Comparison of ENCODE assay signal across 9 mouse cellular contexts in genomic region chr2:127336885-127337284, GRCm38 (mm10). TPM values are rescaled to one million over a fixed set of nuclear protein-coding genes. Genes with fewer than 3 reads are reported as not detected.
A peak's percentile ranks its signal among the peaks of the same experiment; 100 is the strongest.
DNase-seq lines count a peak whose midpoint lies in the region; ATAC-seq lines count a peak whose summit lies in the region.
"Had no signal": no experiment of that assay in that cellular context is flagged by ENCODE, and none has a peak within 500 bp of the region (broad histone marks: within the 10 kb centered on the region; RNA-seq: fewer than 3 reads in every experiment).

No protein-coding gene starts in this region.

- H3K9ac ChIP-seq in lung, embryonic 15.5 days, result peak overlapping the region; percentile 52
- H3K9ac ChIP-seq in embryonic facial prominence, embryonic 15.5 days, result peak overlapping the region; percentile 35; the same call in 1 of the 2 replicates
- peak overlapping the region; percentile 64 for H3K9ac ChIP-seq in intestine, embryonic 16.5 days (ENCODE audit: low read depth, low read length)
- H3K9ac ChIP-seq in neural tube, embryonic 14.5 days (replicated peaks; ENCODE audit: low read depth, low read length), result peak overlapping the region; percentile 55

- H3K27ac ChIP-seq in lung, embryonic 15.5 days, result no peak overlapping the region
- no peak overlapping the region for H3K27ac ChIP-seq in embryonic facial prominence, embryonic 15.5 days (replicated peaks)
- H3K27ac ChIP-seq in intestine, embryonic 16.5 days (ENCODE audit: low read length), result no peak overlapping the region
- H3K27ac ChIP-seq in neural tube, embryonic 14.5 days (ENCODE audit: low read depth, low read length), result no peak overlapping the region

- peaks cover 16% of the 10 kb centered on the region for H3K27me3 ChIP-seq in lung, embryonic 15.5 days
- H3K27me3 ChIP-seq in embryonic facial prominence, embryonic 15.5 days, result peaks cover 14% of the 10 kb centered on the region
- H3K27me3 ChIP-seq in intestine, embryonic 16.5 days (replicated peaks; ENCODE audit: control insufficient read depth, insufficient read depth, low read length), result peaks cover 19% of the 10 kb centered on the region
- peaks cover 27% of the 10 kb centered on the region for H3K27me3 ChIP-seq in neural tube, embryonic 14.5 days (ENCODE audit: control insufficient read depth, insufficient read depth, low read length)

- whole genome bisulfite sequencing in lung, embryonic 15.5 days, result 32% methylated on average over 5 of the region's 5 CpGs
- WGBS in embryonic facial prominence, embryonic 15.5 days, result 33% methylated on average over 5 of the region's 5 CpGs
- WGBS in intestine, embryonic 16.5 days, result 46% methylated on average over 5 of the region's 5 CpGs
- 61% methylated on average over 5 of the region's 5 CpGs for WGBS in neural tube, embryonic 14.5 days

- H3K4me2 ChIP-seq in lung, embryonic 15.5 days, result peak overlapping the region; percentile 97
- H3K4me2 ChIP-seq in embryonic facial prominence, embryonic 15.5 days (replicated peaks), result peak overlapping the region; percentile 95
- peak overlapping the region; percentile 97 for H3K4me2 ChIP-seq in intestine, embryonic 16.5 days (ENCODE audit: low read depth, low read length)
- H3K4me2 ChIP-seq in neural tube, embryonic 14.5 days (ENCODE audit: low read depth, low read length), result peak overlapping the region; percentile 89

- H3K4me1 ChIP-seq in lung, embryonic 15.5 days, result peaks cover 24% of the 10 kb centered on the region
- peaks cover 22% of the 10 kb centered on the region for H3K4me1 ChIP-seq in embryonic facial prominence, embryonic 15.5 days
- H3K4me1 ChIP-seq in intestine, embryonic 16.5 days (ENCODE audit: control insufficient read depth, insufficient read depth, low read length), result peaks cover 7% of the 10 kb centered on the region; the same call in 1 of the 2 replicates
- H3K4me1 ChIP-seq in neural tube, embryonic 14.5 days (ENCODE audit: control insufficient read depth, insufficient read depth, low read length), result peaks cover 4% of the 10 kb centered on the region; the same call in 1 of the 2 replicates

- no peak for ATAC-seq in lung, embryonic 15.5 days (ENCODE audit: borderline replicate concordance, extremely low read depth, low FRiP score, low TSS enrichment)
- no peak for ATAC-seq in embryonic facial prominence, embryonic 15.5 days (ENCODE audit: insufficient number of reproducible peaks, low FRiP score, low TSS enrichment, low read depth)
- no peak for ATAC-seq in intestine, embryonic 16.5 days
- no peak for ATAC-seq in neural tube, embryonic 14.5 days (ENCODE audit: low read depth)
- ATAC-seq in inflammation-experienced regulatory T-cells, adult 6 months, result no peak

- peak overlapping the region; percentile 53 for H3K4me3 ChIP-seq in lung, embryonic 15.5 days
- peak overlapping the region; percentile 52 for H3K4me3 ChIP-seq in embryonic facial prominence, embryonic 15.5 days (replicated peaks)
- peak overlapping the region; percentile 57 for H3K4me3 ChIP-seq in intestine, embryonic 16.5 days (ENCODE audit: low read length)
- peak overlapping the region; percentile 49 for H3K4me3 ChIP-seq in neural tube, embryonic 14.5 days (ENCODE audit: low read depth, low read length)

- no peak for DNase-seq in lung, postnatal 10 days
- no peak for DNase-seq in adrenal gland, adult 18-20 months (ENCODE audit: low spot score in 2 of 2)
- DNase-seq in layer of hippocampus, postnatal 25 days (ENCODE audit: extremely low spot score in 1 of 2, low spot score in 1 of 2), result no peak

- no peaks in the 10 kb centered on the region for H3K9me3 ChIP-seq in lung, embryonic 15.5 days
- H3K9me3 ChIP-seq in embryonic facial prominence, embryonic 15.5 days (replicated peaks), result no peaks in the 10 kb centered on the region
- no peaks in the 10 kb centered on the region for H3K9me3 ChIP-seq in intestine, embryonic 16.5 days (ENCODE audit: control insufficient read depth, low read length)
- H3K9me3 ChIP-seq in neural tube, embryonic 14.5 days (ENCODE audit: control insufficient read depth, low read length), result no peaks in the 10 kb centered on the region

- H3K36me3 ChIP-seq in lung, embryonic 15.5 days, result no peaks in the 10 kb centered on the region
- no peaks in the 10 kb centered on the region for H3K36me3 ChIP-seq in embryonic facial prominence, embryonic 15.5 days
- no peaks in the 10 kb centered on the region for H3K36me3 ChIP-seq in intestine, embryonic 16.5 days (ENCODE audit: control insufficient read depth, insufficient read depth, low read length)
- no peaks in the 10 kb centered on the region for H3K36me3 ChIP-seq in neural tube, embryonic 14.5 days (ENCODE audit: control insufficient read depth, insufficient read depth, low read length)

RNA-seq across cellular contexts. Expression of gene Dusp2, which starts 0.9 kb away (rescaled TPM):
- polyA plus RNA-seq in lung, embryonic 15.5 days (2015; fragmentation: Nextera tagmentation; extraction: Ambion mirVana), result 13.0 and 13.1 TPM in 2 replicates
- 9.1 and 10.6 TPM in 2 replicates for polyA plus RNA-seq in embryonic facial prominence, embryonic 15.5 days (2015; fragmentation: Nextera tagmentation; extraction: Ambion mirVana)
- polyA plus RNA-seq in intestine, embryonic 16.5 days (2015; fragmentation: Nextera tagmentation; extraction: Ambion mirVana), result 2.1 and 3.5 TPM in 2 replicates
- 12.4 and 14.9 TPM in 2 replicates for polyA plus RNA-seq in neural tube, embryonic 14.5 days (2014; fragmentation: Nextera tagmentation; extraction: Ambion mirVana)
- polyA plus RNA-seq in inflammation-experienced regulatory T-cells, adult 6 months (2017; shearing (Covaris generic)), result 10 to 100 TPM; 26.0 to 29.5 (median 27.9) TPM
- total RNA-seq in adrenal gland, adult 18-20 months (2021), result 1 to 10 TPM in 1 of 2 experiments, under 1 TPM in 1; 0.66 to 2.0 TPM
- total RNA-seq in layer of hippocampus, postnatal 25 days (2021), result 1 to 10 TPM; 1.2 to 1.3 TPM

RNA-seq across cellular contexts. Expression of gene Astl, which starts 1.6 kb away (rescaled TPM):
- not detected in 2 replicates for polyA plus RNA-seq in lung, embryonic 15.5 days (2015; fragmentation: Nextera tagmentation; extraction: Ambion mirVana)
- polyA plus RNA-seq in embryonic facial prominence, embryonic 15.5 days (2015; fragmentation: Nextera tagmentation; extraction: Ambion mirVana), result 0.24 TPM in 1 of 2 replicates, not detected in the other
- polyA plus RNA-seq in intestine, embryonic 16.5 days (2015; fragmentation: Nextera tagmentation; extraction: Ambion mirVana), result not detected in 2 replicates
- not detected in 2 replicates for polyA plus RNA-seq in neural tube, embryonic 14.5 days (2014; fragmentation: Nextera tagmentation; extraction: Ambion mirVana)
- polyA plus RNA-seq in inflammation-experienced regulatory T-cells, adult 6 months (2017; shearing (Covaris generic)), result under 1 TPM in 2 of 3 experiments, not detected in 1; 0.21 to 0.35 TPM
- not detected for total RNA-seq in adrenal gland, adult 18-20 months (2021)
- not detected for total RNA-seq in layer of hippocampus, postnatal 25 days (2021)
- polyA plus RNA-seq: brain, embryonic 14.5 days had no signal

RNA-seq across cellular contexts. Expression of gene Adra2b, which starts 26.1 kb away (rescaled TPM):
- 0.18 and 0.41 TPM in 2 replicates for polyA plus RNA-seq in lung, embryonic 15.5 days (2015; fragmentation: Nextera tagmentation; extraction: Ambion mirVana)
- 0.30 and 0.33 TPM in 2 replicates for polyA plus RNA-seq in embryonic facial prominence, embryonic 15.5 days (2015; fragmentation: Nextera tagmentation; extraction: Ambion mirVana)
- 1.3 and 2.0 TPM in 2 replicates for polyA plus RNA-seq in intestine, embryonic 16.5 days (2015; fragmentation: Nextera tagmentation; extraction: Ambion mirVana)
- polyA plus RNA-seq in neural tube, embryonic 14.5 days (2014; fragmentation: Nextera tagmentation; extraction: Ambion mirVana), result 0.35 and 0.81 TPM in 2 replicates
- under 1 TPM in 1 of 3 experiments, not detected in 2; 0.13 TPM for polyA plus RNA-seq in inflammation-experienced regulatory T-cells, adult 6 months (2017; shearing (Covaris generic))
- 1 to 10 TPM; 1.1 to 1.9 TPM for total RNA-seq in adrenal gland, adult 18-20 months (2021)
- under 1 TPM; 0.14 to 0.15 TPM for total RNA-seq in layer of hippocampus, postnatal 25 days (2021)
